Mouse (Mus musculus) testis, postnatal 10 days (tissue): ENCODE results near the gene Acot7.
"Not testable (repeated sequence)": the region's sequence is repeated elsewhere in the genome, so short reads cannot be mapped to it uniquely, and the experiment has no call there.

ENCODE experiments used
- DNase-seq: peaks from one replicate; pipeline ENCODE4 v3.0.0; 2021; ENCODE audit warnings: low spot score

Gene Acot7

DNA sequence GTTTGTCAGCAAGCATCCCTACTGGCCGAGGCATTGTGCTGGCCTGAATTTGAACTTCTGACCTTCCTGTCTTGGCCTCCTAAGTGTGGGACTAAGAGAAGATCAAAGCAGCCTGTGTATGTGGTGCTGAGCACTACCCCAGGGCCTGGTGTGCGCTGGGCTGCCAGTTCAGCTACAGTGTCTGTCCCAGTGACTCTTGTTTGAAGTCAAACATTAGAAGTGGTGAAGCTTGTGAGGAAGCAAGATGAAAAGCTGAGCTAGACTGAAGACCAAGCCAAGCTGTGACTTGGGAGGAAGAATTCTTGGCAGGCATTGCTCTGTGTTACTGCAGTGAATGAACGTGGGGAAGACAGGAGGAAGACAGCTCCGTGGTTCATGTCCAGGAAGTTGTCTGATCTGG is 31.7 kb downstream of the Acot7 start:
- no peak for DNase-seq

DNA sequence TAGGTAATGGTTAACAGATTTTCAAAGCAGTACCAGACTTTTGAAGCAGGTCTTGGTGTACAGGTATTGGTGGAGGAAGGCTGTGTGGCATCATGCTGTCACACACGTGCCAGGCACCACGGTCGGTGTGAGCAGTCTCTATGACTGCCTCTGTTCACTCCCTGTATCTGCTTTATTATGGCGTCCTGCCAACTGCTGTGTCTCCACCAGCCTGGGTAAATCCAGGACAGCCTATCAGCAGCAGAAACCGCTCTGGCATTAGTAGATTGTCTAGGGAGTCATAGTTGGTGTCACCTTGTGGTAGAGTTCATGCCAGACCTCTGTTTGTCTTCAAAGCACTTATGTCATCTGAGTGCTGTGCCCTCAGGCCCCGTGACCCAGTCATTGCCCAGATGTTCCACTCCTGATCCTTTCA is 34.2 kb downstream of the Acot7 start:
- no peak for DNase-seq

DNA sequence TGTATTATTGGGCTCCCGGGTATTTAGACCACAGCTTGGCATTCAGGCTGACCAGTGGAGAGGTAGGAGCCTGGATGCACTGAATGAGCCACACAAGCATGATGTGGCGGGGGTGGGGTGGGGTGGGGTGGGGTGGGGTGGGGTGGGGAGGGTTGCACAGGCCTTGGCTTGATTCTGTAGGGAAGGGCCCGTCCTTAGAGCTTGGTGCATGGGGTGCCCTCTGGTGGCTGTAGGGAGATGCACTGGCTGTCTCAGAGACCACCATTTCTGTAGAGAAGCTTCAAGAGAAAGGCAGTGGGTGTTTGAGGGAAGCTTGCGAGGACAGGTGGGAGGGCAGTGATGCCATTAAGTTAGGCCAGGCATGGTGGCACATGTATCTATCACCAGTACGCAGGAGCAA is 34.6 kb downstream of the Acot7 start:
- peak; percentile 71 for DNase-seq

DNA sequence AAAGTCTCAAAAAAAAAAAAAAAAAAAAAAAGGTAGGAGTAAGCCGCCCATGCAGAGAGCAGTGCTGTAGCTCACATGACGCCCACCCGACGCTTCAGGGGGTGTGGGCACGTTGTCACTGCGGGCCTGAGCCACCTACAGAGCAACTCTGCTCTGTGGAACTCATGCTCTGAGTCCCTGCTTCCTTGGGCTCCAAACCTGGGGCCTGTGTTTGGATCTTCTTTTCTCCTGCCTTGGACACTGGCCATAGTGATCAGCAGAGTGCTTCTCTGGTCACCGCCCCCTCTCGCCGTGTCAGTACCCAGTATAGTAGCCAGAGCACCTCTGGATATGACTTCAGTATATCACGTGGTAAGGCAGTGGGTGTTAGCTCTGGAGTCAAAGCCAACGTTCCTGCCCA is 35.0 kb downstream of the Acot7 start:
- DNase-seq = no peak

DNA sequence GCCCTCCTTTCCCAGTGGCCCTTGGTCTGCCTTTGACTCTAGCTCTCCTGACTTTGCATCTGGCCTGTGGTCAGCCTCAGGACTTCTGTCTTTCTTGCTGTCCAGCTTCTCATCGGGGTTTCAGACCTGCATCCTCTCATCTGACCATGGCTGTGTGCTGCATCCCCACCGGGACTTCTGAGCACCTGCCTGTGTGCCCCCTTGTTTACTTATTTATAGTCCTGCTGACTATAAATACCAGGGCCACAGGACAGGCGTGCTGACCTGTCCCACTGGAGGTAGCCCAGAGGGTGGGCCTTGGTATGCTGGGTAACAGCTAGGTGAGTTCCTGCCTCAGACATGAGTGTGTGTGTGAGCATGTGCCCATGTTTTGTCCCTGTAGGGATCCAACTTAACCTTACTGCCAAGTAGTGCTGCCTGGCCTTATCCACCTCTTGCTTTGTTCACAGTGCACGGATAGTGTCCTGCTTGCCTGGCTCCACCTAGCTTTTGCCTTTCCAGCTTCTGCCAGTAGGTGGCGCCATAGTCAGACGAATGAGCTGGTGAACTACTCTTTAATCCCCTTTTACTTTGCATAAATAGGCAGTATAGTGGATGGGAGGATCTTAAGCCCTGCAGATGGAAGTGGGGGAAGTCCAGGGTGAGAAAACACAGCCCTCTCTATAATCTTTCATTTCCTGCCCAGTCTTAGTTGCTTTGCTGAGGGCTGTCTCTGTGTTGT is 36.0 kb downstream of the Acot7 start:
- DNase-seq = peak; percentile 96

DNA sequence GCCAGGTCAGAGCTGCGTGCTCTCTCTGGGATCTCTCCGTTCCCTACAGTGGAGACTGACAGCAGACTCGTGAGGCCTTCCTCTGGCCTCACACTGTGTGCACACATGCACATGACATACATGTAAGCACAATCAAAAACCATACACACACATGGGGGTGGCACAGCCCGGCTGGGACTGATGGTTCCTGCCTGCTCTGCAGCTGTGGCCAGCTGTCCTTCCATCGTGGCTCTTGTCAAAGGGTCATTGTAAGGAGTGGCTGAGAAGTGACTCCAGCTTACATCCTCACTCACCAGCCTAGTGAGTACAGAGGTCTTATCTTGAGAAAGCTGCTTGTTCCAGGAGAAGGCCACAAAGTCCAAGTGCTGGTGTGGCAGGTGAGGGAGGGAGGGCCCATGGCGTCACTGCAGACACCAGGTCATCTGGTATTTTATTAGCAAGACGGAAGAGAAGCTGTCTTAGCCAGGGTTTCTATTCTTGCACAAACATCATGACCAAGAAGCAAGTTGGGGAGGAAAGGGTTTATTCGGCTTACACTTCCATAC is 37.0 kb downstream of the Acot7 start:
- no peak for DNase-seq

DNA sequence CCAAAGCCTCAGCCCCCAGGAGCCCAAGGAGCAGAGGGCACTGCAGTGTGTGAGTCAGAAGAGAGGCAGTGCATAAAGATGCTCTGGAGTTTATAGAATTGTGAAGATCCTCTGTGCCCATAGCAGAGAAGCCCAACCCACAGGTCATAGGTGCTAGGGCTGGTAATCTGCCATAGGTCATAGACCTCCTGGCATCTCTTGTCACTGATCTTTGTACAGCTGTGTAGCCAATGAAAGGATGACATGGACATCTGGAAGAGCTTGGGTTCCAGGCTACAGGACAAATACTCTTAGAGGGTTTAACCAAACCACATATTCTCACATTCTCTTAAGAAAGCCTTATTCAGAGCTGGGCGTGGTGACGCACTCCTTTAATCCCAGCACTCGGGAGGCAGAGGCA is 41.7 kb downstream of the Acot7 start:
- no peak for DNase-seq

DNA sequence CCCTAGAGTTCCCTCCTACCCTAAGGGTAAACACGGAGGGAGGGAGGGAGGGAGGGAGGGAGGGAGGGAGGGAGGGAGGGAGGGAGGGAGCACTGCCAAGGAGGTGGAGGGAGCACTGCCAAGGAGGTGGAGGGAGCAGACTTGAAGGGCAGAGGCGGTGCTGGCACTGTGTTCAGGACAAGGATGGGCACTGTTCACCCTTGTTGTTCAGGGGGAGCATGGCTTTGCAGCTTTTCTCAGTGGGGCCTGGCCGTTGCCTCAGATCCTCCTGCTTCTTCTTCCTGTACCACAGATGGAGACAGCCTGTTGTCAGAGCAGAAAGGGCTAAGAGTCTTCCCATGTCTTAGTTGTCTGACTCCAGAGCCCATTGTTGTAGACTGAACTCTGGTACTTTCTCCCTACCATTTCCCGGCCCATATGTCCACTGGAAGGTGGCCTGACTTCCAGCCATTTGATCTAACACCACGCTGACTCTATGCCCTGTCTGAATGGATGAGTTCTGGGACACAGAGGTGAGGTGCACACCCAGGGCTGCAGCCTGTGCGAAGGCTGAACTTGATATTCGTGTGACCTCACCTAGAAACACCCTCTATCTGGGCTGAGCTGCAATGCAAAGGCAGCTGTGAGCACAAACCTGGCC is 43.0 kb downstream of the Acot7 start:
- no peak for DNase-seq

DNA sequence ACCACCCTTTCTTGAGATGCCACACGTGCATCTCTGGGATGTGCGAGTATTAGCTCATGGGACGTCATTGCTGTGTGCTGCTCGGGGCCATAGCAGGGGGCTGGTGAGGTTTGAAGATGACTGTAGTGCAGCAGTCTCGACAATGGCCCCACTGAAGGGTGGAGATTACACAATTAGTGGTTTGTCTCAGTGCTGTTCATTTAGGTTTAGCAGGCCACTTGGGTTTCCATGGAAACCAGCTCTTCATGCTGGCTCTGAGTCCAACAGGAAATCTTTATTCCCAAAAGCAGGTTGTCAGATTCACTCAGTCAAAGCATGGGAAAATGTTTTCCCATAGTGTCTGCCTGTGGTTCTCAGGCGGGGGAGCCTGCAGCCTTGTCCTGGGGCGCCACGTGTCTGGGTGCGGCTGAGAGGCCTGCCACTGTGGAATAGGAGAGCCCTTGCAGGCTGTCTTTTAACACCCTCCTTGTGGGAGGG is 43.5 kb downstream of the Acot7 start:
- DNase-seq = no peak

DNA sequence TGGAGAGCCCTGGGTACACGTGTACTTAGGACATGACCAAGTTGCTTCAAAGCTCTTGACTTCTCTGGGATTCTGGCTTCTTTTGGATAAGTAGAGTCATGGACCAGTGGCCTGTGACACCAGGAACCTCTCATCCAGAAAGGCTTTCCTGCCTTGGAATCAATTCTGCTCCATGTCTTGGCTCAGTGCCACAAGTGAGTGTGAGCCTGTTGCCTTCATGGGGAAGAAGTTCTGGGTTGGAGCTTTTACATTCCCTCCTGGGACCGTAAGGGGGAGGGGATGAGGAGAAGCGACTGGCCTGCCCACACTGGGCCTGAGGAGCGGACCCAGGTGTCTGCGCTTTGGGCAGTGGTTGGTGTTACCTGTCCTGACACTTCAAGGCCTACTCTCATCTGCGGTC is 44.2 kb downstream of the Acot7 start:
- DNase-seq = no peak

DNA sequence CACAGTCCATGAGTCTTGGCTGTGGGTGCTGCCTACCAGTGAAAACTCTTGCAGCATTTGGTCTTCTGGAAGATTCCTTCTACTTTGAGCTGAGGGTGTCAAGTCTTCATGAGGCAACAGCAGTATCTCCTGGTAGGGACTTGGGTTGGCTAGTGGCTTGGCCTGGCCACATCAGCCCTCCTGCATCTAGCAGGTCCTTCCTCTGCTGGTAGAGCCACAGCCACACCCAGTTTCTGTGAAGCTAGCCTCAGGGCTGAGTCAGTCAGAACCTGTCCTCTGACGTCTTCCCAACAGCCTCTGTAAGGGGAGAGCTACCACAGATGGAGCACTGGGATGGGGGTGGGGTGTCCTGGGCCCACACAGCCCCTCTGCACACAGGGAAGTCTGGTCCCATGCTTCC is 44.6 kb downstream of the Acot7 start:
- DNase-seq = no peak

DNA sequence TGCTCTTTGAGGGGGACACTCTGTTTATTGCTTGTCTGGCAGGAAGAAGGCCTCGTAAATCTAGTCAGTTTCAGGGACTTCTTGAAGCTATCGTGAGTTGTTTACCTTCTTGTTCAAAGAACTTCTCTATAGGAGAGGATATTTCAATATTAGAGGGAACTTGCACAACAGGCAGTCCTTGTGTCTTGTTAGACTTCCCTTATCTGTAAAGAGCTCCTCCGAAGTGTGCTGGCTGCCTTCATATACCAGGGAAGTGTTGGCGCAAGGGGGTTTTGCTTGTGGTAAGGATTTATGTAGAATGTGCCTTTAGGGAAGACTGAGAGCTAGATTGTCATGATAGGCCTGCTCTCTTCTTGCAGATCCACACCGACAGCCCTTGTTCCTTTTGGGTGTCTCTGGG is 46.2 kb downstream of the Acot7 start:
- no peak for DNase-seq

DNA sequence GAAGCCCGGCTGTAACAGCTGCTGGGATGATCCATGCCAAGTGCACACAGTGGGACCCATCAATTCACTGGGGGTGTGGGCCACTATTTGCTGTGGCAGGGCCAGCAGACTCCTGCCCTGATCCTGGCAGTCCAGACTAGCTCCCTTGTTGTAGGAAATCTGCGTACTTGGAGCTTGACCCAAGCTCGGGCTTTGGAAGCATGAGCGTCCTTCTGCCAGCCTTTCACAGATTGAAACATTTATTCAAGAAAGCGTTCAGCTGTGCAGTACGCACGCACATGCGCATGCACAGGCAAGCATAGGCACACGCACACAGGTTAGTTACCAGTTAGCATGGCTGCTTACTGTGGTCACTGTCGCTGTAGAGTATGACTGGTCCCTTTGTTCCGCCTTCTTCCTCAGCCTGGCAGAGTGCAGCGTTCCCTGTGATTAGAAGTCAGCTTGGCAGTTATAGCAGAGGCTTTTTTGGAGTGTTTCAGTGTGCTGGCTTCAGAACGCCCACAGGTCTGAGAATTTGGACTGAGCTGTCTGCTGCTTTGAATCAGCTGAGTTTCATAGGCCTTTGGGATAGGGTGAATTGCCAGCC is 49.1 kb downstream of the Acot7 start:
- no peak for DNase-seq

DNA sequence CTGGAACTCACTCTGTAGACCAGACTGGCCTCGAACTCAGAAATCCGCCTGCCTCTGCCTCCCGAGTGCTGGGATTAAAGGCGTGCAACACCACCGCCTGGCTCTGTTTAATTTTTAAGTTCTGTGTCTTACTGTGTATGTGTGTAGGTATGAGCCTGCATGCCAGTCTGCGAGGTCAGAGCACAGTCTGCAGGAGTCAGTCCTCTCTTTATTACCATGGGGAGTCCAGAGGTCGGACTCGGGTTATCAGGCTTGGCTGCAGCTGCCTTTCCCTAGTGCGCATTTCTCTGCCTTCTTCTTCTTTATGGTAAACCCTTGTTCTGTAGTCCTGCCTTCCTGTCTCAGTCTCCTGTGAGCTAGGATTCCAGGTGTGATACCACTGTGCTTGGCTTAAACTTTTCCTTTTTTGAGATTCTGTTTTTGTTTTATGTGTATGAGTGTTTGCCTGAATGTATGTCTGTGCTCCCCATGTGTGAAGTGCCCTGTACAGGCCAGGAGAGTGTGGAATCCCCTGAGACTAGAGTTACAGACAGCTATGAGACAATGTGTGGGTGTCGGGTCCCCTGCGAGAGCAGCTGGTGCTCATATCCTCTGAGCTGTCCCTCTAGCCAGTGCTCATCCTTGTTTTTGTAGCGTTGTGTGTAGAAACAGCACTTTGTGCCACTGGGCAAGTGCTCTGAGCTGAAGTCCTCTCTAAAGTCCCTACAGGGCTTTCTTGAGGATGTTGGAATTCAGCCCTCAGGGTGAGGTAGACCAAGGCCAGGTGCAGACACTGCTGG is 50.0 kb downstream of the Acot7 start:
- no peak for DNase-seq

DNA sequence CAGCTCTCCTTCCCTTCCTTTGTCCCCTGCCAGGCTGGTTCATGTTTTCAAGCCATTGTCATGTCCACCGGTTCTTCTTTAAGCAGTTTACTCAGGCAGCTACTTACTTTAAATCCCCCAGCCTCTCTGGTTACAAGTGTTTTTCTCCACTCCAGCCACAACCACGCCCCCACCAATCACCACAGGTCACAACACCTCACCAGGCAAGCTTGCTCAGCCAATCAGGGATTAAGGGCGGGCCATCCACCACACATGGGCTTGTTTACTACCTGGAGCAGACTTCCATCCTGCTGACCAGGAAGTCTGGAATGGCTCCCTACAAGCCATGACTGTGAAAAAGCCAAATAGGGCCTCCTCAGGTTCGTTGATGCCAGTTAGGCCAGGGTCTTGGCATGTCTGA is 52.4 kb downstream of the Acot7 start:
- not testable (repeated sequence) for DNase-seq

DNA sequence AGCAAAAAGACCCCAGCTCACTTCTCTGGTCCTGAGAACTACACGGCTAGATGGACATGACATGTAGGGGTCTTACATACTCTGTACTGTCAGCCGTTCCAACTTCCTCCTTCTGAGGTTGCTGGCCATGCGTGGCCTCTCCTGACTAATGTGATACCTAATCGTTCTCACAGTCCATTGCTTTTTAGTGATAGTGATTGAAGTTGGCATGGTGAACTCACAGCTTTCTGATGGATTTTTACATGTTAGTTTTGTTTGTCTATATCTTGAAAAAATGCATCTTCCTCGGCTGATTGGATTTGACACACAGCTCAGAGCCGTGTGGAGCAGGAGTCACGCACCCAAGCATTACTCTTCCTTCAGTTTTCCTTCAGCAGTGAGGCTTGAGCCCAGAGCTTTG is 53.4 kb downstream of the Acot7 start:
- DNase-seq = no peak

DNA sequence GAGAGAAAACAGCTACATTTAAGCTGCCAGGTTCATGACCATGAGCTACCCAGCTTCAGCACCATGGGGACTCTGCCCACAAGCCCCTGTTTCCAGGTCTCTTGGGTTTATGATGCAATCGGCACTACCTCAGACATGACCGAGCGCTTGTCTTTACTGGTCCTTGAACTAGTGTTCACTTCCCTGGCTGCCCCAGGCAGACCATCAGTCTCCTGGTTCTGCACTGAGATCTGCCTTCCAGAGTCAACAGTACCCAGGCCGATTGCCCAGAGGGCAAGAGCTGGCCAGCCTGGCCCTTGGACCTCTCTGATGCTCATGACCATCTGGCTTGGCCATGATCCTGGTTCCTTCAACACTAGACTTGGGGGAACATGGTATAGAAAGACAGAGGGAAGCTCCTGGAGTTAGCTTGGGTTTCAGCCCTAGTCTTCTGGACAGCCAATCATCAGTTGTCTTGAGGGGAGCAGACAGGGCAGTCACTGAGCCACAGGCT is 54.5 kb downstream of the Acot7 start:
- no peak for DNase-seq

DNA sequence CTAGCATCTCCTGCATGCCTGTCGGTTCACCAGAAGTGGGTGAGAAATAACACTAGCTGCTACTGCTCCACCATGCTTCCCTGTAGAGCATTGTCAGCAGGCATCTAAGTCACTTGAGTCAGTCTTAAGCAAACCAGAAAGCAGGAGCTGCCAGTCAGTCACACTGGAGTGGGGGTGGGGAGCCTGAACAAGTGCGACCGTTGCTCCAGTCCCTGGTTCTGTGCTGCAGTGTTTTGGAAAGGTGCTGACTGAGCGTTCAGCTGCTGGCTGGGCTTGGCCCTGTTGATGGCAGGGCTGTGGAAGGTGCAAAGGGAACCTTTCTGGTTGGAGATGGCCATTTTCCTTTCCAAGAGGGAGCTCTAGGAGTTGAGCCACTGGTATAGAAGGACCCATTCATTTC is 62.0 kb downstream of the Acot7 start:
- DNase-seq = no peak

DNA sequence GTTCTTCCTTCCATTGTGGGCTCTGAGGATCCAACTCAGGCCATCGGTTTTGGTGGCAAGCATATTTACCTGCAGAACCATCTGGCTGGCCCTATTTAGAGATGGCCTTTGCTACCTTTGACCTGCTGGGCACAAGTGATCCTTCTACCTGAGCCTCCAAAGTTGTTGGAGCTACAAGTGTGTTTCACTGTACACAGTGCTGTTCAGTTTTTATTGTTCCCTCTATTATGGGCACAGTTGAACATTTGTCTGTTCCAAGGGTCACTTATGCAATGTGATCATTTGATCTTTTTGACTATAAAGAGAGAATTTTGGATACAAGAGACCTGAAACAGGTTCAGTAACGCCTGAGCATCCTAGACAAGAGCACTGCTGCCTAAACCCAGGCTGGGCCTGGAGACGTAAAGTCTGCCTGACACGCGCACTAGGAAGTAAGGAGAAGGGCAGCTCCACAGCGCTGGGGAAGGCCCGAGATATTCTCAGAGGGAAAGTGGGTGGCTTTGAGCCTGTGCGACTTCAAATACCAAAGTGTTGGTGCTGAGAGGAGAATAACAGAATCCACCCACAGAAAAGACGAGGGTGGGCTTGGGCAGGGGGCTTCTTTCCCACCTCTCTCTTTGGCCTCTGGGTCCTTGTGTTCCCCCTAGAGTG is 65.4 kb downstream of the Acot7 start:
- no peak for DNase-seq

DNA sequence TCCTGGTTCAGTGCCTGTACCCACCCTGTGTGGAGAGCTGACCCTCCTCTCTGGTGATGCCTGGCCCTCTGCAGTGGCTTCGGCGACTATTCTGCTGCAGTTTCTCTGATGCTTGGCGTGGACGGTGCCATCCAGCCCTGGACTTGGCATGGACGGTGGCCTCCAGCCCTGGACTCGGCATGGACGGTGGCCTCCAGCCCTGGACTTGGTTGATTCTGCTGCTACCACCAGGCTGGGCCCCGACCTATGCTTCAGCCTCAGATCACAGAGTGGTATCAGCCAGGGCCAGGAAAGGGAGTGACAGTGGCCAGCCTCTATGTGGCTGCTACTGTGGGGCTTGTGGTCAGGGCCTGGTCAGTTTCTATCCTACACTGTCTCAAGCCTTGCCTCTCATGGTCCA is 66.0 kb downstream of the Acot7 start:
- no peak for DNase-seq
